Mouse (Mus musculus) MEL (cell line): ENCODE measurements around the gene Tbc1d9.

Experiments
- CTCF ChIP-seq, 3 experiments: IDR thresholded peaks in 2 of 3; conservative IDR thresholded peaks in 1 of 3; 2 replicates each; pipeline ENCODE4 v1.5.1; 2011 to 2012; ENCODE audit warnings: low read length in 3 of 3, low read depth in 2 of 3, mild to moderate bottlenecking in 2 of 3, improper control_type of control experiment in 1 of 3, inconsistent platforms in 1 of 3, mixed read lengths in 1 of 3, moderate library complexity in 1 of 3; ENCODE audit not compliant: control insufficient read depth in 1 of 3, insufficient read depth in 1 of 3, poor library complexity in 1 of 3, severe bottlenecking in 1 of 3
- GATA1 ChIP-seq: IDR thresholded peaks from 2 replicates; pipeline ENCODE4 v1.6.1; 2011; ENCODE audit warnings: low read depth, low read length, improper control_type of control experiment
- MAZ ChIP-seq: IDR thresholded peaks from 2 replicates; pipeline ENCODE4 v1.6.1; 2012; ENCODE audit warnings: low read depth, mild to moderate bottlenecking, inconsistent platforms, low read length, improper control_type of control experiment
- POLR2A ChIP-seq, 2 experiments: IDR thresholded peaks; 2 replicates each; pipeline ENCODE4 v1.6.1; 2011 to 2012; ENCODE audit warnings: low read length in 2 of 2, mild to moderate bottlenecking in 2 of 2, control low read depth in 1 of 2, improper control_type of control experiment in 1 of 2, low read depth in 1 of 2, moderate library complexity in 1 of 2; ENCODE audit not compliant: control insufficient read depth in 1 of 2, insufficient read depth in 1 of 2, poor library complexity in 1 of 2
- TBP ChIP-seq: IDR thresholded peaks from 2 replicates; pipeline ENCODE4 v1.8.0; 2011; ENCODE audit warnings: low read depth, low read length, improper control_type of control experiment

DNA sequence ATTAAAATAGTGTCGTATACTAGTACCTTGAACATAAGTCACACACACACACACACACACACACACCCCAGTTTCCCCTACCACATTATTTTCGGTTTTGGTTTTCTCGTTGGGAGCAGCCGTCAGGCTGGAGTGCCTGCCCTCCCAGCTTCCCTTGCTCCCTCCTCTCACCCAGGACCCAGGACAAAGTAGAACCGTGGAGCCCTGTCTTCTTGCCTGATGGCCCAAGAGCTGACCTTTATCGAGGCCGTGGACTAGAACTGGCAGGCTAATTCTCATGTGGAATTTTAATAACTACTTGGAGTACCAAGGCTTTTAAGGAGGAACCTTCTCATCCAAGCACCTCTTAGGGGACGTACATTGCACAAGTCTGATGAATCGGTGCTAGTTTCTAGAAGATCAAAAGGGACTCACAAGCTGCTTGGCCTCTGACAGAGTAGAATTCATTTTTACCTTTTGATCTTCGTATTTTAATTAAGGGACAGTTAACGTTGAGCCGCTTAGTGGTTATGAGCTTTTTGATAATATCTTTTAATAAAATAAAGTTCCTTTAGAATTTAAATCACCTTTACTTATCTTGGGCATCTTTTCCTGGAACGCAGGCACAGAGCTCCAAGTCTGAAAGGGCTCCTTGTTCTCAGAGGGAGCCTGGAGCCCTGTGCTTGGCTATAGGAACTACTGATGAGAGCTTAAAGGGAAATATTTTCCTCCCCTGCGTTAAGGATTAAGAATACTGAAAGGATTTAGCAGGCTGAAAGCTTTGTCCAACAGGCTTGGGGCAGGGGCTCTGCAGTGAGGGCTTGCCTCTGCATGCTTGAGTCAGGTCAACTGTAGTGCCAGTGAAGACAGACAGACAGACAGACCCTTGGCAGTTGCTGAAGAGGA, 86.5 kb downstream of the Tbc1d9 start:
- TF ChIP-seq TBP (no peak), CTCF (IDR thresholded peaks at IDR 0.05 in 2 of 3, conservative IDR thresholded peaks at IDR 0.05 in 1 of 3; ENCODE audit: control insufficient read depth in 1 of 3, insufficient read depth in 1 of 3, low read depth in 2 of 3, low read length in 3 of 3, poor library complexity in 1 of 3, severe bottlenecking in 1 of 3) (no peak), POLR2A (IDR thresholded peaks at IDR 0.05; ENCODE audit: control insufficient read depth in 1 of 2, insufficient read depth in 1 of 2, low read depth in 1 of 2, low read length in 2 of 2, poor library complexity in 1 of 2) (no peak), GATA1 (no peak), MAZ (no peak)
